Mouse (Mus musculus) cerebellum, postnatal 14 days (tissue): ENCODE results near the gene Ccr1.

Experiments used
- DNase-seq, 2 experiments: peaks; one replicate each; pipeline ENCODE4 v3.0.0; 2021; ENCODE audit warnings: mixed read lengths in 2 of 2

The Ccr1 gene

GRCm38 (mm10) chr9:123925101-123925946, 43.2 kb downstream of the Ccr1 start:
- peak; percentile 91 for DNase-seq

GRCm38 (mm10) chr9:123924589-123925066, 43.9 kb downstream of the Ccr1 start:
- peak; percentile 85 to 86 for DNase-seq

DNA sequence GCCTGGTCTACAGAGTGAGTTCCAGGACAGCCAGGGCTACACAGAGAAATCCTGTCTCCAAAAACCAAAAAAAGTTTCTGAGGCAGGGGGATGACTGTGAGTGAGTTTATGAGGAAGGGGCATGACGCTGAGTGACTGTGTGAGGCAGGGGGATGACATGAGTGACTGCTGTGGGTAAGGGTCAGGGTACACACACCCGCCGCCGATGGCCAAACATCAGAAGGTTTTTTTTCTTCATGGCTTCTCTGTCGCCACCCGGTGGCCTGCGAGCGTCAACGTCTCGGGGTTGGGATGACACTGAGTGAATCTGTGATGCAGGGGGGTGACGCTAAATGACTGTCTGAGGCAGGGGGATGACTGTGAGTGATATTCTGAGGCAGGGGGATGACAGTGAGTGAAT, 44.5 kb downstream of the Ccr1 start:
- peak; percentile 75 to 88 for DNase-seq

DNA sequence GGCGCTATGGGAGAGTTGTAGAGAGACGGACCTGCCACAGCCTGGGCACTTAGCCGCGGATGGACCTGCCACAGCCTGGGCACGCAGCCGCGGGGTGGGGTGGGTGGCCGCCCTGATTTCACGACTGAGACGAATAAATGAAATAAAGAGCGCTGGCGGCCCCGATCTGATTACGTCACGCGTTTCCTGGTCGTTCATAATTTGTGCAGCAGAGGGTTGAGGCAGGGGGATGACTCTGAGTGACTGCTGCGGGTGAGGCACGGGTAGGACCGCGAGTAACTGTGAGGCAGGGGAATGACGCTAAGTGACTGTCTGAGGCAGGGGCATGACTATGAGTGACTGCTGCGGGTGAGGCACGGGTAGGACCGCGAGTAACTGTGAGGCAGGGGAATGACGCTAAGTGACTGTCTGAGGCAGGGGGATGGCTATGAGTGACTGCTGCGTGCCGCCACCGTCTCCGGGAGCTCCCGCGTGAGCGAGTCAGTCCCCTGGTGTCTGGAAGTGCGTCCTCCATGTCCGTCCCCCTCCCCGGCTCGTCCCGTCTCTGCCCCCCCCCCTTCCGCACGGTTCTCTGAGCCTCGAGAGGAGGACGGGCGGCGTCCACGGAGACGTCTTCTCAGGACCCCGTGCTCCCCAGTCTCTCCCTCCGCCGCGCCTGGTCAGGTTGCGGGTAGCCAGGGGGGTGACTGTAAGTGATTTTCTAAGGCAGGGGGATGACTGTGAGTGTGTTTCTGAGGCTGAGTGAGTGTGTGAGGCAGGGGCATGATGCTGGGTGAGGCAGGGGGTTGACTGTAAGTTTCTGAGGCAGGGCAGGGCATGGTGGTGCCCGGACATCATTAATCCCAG, 45.1 kb downstream of the Ccr1 start:
- DNase-seq = peak; percentile 37 to 51
